Mouse (Mus musculus) liver, embryonic 14.5 days (tissue): ENCODE data around the gene Dclre1b.

Experiments
- CTCF ChIP-seq: IDR thresholded peaks from 2 replicates; pipeline ENCODE4 v1.5.1; 2016; ENCODE audit warnings: antibody characterized with exemption, low read depth, control low read depth
- EP300 ChIP-seq: IDR thresholded peaks from 2 replicates; pipeline ENCODE4 v1.6.1; 2016; ENCODE audit warnings: antibody characterized with exemption, low read depth

GRCm38 (mm10) chr3:103779183-103779582 lies 30.1 kb downstream of the Dclre1b start:
- no peak for TF ChIP-seq EP300
- no peak for TF ChIP-seq CTCF
